Mouse (Mus musculus): ENCODE data around the gene Gpd2.

The Gpd2 gene

DNA sequence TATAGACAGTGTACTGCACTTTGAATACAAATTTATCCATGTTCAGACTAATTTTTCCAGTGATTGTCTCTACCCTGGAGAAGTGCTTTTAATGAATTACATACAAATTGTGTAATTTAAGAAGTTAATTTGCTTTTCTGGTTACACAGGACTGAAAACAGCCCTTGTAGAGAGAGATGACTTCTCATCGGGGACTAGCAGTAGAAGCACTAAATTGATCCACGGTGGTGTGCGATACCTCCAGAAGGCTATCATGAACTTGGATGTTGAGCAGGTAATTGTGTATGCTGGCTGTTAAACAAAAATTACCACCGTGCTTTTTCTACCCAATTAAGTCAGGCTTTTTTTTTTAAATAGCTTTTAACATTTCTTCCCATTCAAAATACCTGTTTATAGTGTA, 66.8 kb downstream of the Gpd2 start:
- no peak for DNase-seq

GRCm38 (mm10) chr2:57312268-57312797, 74.9 kb downstream of the Gpd2 start:
- no peak for DNase-seq

DNA sequence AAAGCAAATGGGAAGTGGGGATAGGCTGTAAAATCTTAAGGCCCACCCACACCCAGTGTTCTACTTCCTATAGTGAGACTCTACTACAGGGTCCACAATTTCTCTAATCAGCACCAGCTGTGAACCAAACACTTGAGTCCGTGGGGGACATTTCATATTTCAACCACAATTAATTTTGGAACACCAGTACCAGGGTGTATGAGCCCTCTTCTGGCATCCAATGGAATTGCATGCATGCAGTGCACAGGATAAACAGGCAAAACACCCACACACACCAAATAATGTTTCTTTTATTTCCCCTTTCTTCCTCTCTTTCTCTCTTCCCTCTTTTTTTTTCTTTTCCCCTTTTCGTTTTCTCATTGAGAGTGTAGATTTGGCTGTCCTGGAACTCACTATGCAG, 78.6 kb downstream of the Gpd2 start:
- peak; percentile 13 for DNase-seq

DNA sequence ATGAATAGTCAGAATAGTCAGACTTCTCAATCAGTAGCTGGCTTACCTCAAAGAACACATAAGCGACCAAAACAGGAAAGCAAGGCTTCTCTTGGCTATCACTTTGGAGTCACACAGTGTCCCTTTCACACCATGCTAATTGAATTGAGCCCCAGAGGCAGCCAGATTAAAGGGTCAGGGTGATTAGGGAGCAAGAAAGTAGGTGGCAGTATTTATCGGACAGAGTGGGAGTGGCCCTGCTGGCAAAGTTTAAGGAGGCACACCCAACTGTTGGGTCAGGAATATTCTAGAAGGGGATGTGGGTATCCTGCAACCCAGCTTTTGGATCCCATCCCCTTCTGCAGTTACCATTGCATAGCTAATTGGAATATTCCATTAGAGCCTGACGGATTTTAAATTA, 80.9 kb downstream of the Gpd2 start:
- DNase-seq, result no peak

- DNase-seq, result no peak
These were observed 88.7 kb downstream of the Gpd2 start for GRCm38 (mm10) chr2:57326091-57326490.

- DNase-seq, result no peak
These were observed 91.9 kb downstream of the Gpd2 start for GRCm38 (mm10) chr2:57329327-57329726.

DNA sequence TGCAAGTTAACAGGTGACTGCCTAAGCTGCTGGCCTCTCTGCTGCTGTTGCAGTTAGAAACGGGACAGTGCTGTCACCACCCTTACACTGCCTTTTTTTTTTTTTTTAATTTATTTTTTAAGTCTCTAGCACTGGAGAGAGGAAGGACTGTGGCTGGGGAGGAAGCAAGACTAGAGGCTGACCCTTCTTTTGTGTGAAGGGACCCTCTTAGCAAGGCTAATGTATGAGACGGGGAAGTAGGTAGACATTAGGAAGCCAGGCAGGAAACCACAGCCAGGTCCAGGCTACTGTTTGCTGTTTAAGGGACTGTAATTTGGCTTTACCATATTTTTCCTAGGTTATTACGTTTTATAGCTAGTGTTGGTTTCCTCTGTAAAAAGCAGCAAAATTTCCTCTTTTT, 93.4 kb downstream of the Gpd2 start:
- DNase-seq, result no peak

GRCm38 (mm10) chr2:57331266-57331665, 93.8 kb downstream of the Gpd2 start:
- no peak for DNase-seq

GRCm38 (mm10) chr2:57333481-57333880, 96.0 kb downstream of the Gpd2 start:
- no peak for DNase-seq

DNA sequence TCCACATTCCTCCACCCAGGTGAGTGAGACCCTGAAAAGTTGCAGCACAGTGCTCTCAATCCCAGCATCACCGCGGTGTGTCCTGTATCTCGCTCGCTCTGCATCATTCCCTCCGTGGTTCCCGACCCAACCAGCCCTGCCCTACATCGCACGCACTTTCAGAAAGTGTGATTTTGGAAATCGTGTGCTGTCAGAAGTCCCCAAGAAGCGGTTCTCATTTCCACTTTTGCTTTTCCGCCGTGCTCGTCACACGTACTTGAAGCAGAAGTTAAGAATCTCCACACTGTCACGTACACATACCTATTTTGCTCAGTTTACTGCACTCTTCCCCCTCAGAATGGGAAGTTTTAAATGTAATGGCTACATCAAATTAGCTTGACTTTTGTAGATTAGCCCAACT, 98.0 kb downstream of the Gpd2 start:
- DNase-seq, result no peak

DNA sequence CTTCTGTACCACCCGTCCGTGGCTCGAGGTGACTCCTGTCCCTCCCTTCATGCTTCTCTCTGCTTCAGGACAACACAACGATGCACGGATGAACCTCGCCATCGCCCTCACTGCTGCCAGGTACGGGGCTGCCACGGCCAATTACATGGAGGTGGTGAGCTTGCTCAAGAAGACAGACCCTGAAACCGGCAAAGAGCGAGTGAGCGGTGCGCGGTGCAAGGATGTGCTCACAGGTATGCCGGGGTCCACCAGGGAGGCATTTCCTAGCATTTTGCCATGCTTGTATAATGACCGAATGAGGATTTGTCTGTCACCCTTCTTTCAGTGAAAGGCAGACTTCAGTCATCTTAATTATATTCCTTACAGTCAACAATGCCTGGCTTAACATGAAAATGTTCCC, 101.3 kb downstream of the Gpd2 start:
- no peak for DNase-seq

- DNase-seq, result no peak
These were observed 105.5 kb downstream of the Gpd2 start for GRCm38 (mm10) chr2:57342910-57343309.

- no peak for DNase-seq
These were observed 113.2 kb downstream of the Gpd2 start for GRCm38 (mm10) chr2:57350615-57351014.

DNA sequence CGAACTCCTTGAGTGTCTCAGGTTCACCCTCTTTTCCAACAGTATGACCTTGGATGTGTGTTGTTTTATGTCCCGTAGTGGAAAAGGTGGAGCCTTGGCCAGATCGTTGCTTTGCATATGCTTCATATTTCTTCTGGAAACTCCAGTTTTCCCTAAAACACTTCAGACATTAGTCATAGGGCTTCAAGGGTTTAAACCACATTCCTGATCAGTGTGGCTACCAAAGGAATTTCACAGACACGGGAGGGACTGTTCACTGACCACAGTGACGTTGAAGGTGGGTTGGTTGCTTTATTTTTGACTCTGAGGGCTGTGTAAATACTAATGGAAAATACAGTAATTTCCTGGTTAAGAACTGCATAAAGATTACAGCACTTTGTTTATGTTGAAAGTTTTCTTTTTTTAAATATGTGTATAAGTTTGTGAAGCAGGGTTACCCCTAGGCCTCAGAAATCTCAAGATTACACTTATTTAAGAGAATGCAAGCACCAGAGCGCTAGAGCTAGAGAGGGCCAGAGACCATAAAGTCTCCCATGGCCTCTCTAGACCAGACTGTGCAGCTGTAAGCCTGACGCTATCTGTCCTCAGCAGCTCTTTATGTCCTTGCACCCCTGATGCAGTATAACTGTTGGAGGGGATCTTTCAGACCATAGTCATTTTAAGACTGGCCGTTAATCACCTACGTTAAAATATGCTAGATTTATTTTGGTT, 116.4 kb downstream of the Gpd2 start:
- DNase-seq, result no peak

DNA sequence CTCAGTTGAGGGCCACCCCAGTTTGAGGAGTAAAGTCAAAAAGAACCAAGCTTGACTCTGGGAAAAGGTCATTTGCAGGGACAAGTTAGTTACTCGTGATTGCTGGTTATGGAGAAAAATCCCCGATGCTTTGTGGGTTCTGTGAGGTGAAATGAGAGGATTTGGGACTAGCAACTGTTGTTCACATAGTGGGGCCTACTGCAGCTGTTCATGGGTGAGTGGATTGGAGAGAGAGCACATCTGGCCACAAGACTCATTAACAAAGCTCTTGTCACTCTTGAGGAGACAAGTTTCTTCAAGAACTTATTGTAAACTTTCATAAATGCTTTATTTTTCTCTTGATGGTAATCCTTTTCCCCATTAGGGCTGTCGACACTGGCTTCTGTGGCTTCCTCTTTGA, 117.4 kb downstream of the Gpd2 start:
- DNase-seq, result no peak

- DNase-seq, result no peak
These were observed 118.9 kb downstream of the Gpd2 start for GRCm38 (mm10) chr2:57356222-57356822.

GRCm38 (mm10) chr2:57362503-57362902, 125.1 kb downstream of the Gpd2 start:
- DNase-seq, result no peak

- peak; percentile 17 for DNase-seq
These were observed 137.2 kb downstream of the Gpd2 start for GRCm38 (mm10) chr2:57374647-57375046.

- no peak for DNase-seq
These were observed 137.9 kb downstream of the Gpd2 start for GRCm38 (mm10) chr2:57375138-57375837.

DNA sequence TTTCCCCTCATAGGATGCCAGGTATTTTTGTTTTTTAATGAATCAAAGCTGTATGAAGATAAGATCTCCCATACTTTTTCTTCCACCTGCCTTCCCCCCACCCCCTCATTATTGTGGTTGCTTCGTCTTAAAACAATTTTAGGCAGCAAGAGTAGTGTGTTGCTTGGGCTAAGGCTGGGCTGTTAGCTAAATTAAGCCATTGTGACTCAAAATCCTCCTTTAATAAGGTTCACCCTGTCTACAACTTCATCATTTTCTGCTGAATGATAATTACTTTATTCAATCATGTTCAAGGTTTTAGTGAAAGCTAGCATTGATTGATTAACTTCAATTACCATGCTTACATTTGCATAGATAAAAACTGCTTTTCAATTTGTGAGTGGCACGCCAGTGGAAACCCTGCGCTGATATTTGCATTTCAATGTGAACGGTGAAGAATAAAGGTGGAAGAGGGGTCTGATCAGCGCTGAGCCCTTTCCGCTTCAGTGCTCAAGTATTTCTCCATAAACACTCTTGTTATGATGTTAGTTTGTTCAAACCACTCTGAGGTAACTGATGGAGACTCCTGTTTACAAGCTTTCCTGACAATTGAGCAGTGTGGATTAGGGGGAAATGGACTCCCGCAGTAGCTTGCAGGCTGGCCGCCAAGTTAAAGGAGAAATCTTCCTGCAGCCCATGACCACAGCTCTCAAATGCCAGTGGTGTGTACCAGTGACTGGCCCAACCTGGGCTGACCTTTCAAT, 140.9 kb downstream of the Gpd2 start:
- no peak for DNase-seq

GRCm38 (mm10) chr2:57384625-57385024, 147.2 kb downstream of the Gpd2 start:
- no peak for DNase-seq

DNA sequence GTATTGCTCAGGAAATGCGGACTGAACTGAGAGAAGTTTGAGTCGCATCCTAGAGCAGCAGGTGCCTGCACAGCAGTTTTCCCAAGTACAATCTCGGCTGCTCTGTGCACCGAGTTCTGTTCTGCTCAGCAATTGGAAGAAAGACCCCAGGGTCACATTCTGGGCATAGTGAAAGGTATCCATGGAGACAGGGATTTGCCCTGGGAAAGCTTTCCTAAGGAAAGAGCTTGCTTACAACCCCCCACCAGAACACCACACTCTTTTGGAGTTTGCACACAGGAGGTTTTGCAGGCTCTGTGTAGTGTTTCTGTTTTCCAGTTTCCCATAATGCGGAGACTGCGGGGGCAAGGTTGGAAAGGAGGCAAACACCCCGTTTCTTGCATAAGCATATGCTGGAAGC, 150.4 kb downstream of the Gpd2 start:
- no peak for DNase-seq

GRCm38 (mm10) chr2:57395071-57395470, 157.6 kb downstream of the Gpd2 start:
- DNase-seq, result no peak
